Mouse (Mus musculus) C2C12 (cell line): ENCODE measurements at regions not wholly inside any gene's neighbourhood (a gene's known extent, or its start where the extent isn't known, plus 50 kb on each side); places are given as distances from the start of the nearest gene placed in this dataset.

Experiments
- CTCF ChIP-seq: IDR thresholded peaks from one replicate; pipeline ENCODE4 v1.5.1; 2011; ENCODE audit not compliant: control insufficient read depth, insufficient read depth, insufficient read length
- MYOD1 ChIP-seq: IDR thresholded peaks from one replicate; pipeline ENCODE4 v1.6.1; 2011; ENCODE audit warnings: low read depth; ENCODE audit not compliant: control insufficient read depth, insufficient read length

GRCm38 (mm10) chr15:93660952-93661648, 65.4 kb upstream of the Prickle1 start:
- TF ChIP-seq CTCF (no peak), MYOD1 (no peak)
